Mouse (Mus musculus) lung, postnatal 4 days (tissue): ENCODE results near the gene Cdc25b.
A peak's percentile ranks its signal among the peaks of the same experiment; 100 is the strongest.
"Not testable (repeated sequence)": the region's sequence is repeated elsewhere in the genome, so short reads cannot be mapped to it uniquely, and the experiment has no call there.

Source experiments
- DNase-seq, 2 experiments: peaks; one replicate each; pipeline ENCODE4 v3.0.0; 2021

Gene Cdc25b

GRCm38 (mm10) chr2:131196606-131197316, 10.0 kb downstream of the Cdc25b start:
- peak; percentile 60 to 68 for DNase-seq

- no peak for DNase-seq
Observed at GRCm38 (mm10) chr2:131200710-131201109, 14.0 kb downstream of the Cdc25b start.

- no peak for DNase-seq
Observed at GRCm38 (mm10) chr2:131201262-131201661, 14.5 kb downstream of the Cdc25b start.

GRCm38 (mm10) chr2:131203816-131204409, 17.2 kb downstream of the Cdc25b start:
- no peak for DNase-seq

DNA sequence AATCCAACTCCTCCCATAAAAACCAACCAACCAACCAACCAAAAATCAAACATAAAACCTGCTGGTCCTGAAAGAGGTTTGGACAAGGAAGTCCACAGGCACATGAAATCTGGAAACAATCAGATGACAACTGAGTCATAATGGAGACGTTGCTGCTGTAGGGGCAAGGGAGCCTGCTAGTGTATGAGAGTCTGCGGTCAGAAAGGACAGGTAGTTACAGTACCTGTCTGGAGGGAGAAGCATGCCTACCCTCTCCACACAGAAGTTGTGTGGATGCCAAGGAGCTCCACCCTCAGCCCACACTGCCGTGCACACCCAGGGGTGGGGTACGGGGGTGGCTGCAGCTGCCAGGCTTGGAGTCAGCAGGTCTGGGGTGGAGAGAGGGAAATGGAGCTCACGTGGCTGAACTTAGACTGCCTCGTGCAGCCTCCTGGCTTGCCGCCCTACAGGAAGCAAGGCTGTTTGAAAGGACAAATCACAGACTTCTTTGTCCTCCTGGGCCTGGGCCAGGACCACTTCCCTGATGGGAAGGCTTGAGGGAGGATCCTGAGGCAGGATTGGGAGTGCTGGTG, 17.7 kb downstream of the Cdc25b start:
- peak; percentile 95 to 97 for DNase-seq

DNA sequence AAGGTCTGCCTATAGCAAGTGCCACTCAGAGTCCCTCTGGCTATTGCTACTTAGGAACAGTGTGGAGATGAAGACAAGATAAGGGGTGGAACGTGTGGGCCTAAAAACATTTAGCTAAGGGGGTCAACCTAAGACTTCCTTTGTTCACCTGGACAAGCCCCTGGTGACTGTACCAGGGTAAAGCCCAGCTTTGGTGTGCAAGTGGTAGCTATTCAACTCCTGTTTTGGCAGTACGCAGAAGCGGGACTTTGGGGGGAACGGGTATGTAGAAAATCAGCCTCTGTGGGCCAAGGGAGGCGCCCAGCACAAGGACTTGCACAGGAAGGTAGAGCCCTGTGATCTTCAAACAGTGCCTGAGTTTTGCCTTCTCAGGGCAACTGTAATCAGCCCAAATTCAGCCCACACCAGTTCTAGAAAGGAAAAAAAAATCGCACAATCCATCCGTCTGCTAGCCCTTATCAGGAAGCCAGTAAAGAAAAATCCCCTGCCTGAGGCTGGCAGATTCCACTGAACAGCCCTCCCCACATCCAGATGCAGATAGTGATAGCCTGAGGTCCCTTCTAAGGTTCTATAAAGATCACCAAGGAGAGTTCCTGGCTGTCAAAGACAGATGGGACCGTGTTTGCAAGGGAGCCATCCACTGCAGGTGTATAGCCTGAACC, 18.9 kb downstream of the Cdc25b start:
- DNase-seq = no peak

GRCm38 (mm10) chr2:131206778-131207177, 20.0 kb downstream of the Cdc25b start, which contains the start of gene Ap5s1:
Ap5s1 (plus strand) TSS chr2:131207078.
- no peak for DNase-seq

DNA sequence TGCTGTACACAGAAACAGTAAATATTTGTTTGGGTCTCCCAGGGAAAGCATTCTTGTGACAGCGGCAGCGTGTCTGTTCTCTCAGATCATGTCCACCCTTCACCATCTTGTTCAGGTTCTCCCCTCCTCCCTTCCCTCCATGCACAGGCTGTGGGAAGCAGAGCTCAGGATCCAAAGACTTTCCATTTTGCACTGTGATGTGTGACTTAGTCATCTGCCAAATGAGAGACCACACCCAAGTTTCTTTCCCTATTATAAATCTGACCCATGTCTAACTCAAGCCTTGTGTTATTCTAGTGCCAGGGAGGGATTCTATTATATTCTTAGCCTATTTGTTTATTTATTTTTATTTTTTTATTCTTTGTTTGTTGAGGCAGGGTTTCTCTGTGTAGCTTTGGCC, 21.6 kb downstream of the Cdc25b start:
- DNase-seq = no peak

DNA sequence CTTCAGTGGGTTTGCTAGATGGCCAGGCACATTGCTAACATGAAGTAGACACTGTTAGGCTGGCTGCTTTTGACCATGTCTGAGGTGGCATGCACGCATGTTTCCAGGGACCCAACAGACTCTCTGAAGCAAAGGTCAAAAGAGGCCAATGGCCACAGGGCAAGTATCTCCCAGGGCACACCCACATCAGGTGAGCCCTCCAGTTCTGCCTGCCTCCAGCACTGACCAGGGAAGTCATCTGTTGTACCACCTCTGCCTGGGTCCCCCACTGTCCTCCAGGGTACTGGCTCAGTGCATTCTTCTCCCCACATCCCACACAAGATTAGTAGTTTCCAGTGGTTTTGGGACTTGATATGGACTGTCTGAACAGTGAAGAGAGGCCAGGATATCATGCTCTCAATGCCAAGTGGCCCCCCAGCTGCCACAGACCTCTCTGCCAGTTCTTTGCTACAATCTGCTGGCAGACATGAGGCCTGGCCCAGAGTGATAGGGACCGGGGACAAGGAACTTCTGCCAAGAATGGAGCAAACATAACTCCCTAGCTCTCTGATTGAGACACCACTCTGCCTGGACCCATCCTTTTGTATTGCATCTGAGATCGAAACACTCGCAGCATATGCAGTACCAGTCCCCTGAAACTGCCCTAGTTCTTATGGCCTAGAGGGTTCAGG, 22.5 kb downstream of the Cdc25b start:
- DNase-seq = peak in 1 of 2 experiments; percentile 51

DNA sequence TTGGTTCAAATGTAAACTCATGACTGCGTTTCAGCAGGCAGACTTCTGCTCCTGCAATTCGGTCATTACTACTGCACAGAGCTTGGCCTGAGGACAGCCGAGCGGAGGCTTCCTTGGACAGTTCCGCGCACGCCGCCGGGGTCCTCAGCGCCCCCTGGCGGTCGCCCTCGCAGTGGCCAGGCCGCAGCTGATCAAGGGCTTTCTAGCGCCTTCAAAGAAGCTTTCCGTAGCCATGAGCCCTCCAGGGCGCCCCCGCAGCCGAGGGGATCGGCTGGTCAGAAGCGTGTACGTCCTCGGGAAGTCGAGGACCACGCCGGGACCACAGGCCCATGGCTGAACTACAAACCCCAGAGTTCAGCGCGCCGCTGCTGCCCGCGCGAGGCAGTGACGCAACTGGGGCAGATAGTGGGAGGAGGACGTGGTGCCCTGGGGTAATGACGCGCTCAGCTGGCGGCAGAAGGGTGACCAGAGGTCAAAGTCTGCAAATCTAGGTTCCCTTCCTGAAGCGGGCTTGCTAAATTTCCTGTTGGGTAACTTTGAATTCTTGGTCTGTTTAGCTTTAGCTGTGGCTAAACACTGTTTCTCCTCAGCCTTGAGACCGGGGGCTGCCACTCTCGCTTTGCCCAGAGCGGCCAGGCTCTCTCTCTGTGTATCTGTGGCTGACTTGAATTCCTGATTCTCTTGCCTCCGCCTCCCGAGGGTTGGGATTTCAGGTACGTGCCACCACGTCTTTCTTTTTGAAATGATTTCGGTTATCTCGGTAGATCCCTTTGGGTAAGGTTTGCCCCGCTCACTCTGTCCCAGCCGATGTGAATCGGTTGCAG, 23.4 kb downstream of the Cdc25b start:
- peak; percentile 97 to 98 for DNase-seq

DNA sequence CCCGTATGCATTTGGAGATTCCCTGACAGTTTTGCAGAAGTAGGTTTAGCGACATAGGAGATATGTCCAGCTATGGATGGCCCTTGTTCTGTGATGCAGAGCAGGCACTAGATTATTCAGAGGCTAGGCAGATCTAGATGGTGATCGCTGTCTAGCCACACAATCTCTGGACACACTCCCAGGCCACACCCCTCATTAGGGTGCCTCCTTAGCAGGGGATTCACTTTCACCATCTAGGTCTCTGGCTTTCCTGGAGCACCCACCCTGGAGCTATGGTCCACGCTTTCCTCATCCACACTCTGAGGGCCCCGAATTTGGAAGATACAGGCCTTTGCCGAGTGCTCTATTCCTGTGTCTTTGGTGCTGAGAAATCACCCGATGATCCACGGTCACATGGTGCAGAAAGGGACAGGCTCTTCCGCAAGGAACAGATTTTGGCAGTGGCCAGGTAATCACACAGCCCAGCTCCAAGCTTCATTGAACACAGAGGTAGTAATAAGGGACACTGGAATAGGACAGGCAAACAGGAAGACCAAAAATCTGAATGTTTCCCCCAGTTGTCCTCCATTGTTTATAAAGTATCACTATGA, 24.4 kb downstream of the Cdc25b start:
- peak in 1 of 2 experiments; percentile 35 for DNase-seq

DNA sequence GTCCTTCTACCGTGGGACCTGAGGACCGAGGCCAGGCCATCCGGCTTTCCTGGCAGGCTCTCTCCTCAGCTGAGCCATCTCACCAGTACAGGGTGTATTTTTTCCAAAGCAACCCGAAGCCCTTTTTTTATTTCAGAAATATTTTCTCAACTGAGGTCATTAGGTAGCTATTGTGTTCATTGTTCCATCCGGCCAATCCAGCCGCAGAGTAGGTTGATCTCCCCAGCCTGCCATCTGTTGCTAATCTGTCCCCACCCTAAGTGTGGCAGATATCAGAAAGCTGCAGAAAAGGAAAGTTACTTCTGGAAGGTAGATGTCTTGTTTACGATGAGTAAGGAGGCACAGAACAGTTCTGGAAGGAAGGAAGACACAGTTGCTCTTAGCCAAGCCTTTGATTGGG, 27.0 kb downstream of the Cdc25b start:
- DNase-seq = no peak

GRCm38 (mm10) chr2:131215941-131216858, 29.5 kb downstream of the Cdc25b start:
- DNase-seq = no peak

DNA sequence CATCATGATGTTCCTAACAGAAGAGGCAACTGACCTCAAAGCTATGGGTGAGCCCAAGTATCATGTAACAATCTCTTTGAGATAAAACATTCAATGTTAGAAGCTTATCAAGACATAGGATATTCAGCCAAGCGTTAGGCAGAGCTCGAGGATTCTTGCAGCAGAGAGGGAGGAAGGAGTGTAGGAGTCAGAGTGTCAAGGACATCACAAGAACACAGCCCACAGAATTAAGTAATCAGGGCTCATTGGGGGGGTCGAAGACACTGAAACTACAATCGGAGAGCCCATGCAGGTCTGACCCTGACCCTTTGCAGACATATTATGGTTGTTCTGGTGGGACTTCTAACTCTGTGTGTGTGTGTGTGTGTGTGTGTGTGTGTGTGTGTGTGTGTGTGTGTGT, 33.3 kb downstream of the Cdc25b start:
- no peak for DNase-seq

- DNase-seq = no peak
Observed at GRCm38 (mm10) chr2:131221853-131222515, 35.2 kb downstream of the Cdc25b start.

DNA sequence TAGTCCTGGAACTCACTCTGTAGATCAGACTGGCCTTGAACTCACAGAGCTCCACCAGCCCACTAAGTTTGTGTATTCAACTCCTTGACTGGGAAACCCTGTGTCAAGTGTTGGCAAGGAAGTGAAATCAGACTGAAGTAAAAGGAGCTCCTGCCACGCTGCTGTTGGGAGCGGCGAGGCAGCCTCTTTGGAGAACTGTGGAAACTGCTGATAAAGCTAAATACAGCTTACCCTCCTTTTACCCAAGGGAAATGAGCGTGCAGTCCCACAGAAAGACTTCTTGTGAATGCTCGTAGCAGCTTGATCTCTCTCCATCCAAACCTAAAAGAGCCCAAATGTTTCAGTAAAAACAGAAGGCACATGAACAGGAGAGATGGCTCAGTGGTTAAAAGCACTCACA, 35.8 kb downstream of the Cdc25b start:
- DNase-seq = no peak

GRCm38 (mm10) chr2:131223569-131223968, 36.8 kb downstream of the Cdc25b start:
- no peak for DNase-seq

DNA sequence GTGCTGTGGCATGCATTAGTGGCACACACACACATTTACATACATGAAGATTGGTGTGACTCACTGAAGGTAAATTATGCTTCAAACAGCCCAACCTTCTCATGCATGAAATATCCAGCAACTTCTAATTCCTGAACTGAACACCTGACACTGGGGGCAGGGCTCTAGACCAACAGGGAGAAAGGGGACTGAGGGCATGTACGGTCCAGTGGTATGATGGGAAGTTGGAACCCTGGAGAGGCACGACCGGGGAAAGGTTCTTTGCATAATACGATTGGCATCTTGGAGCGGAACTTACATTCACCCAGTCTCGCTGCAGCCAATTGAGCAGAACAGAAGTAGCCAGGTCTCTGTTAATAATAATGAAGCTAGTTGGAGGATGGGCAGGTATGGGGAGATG, 38.4 kb downstream of the Cdc25b start:
- DNase-seq = no peak

- not testable (repeated sequence) for DNase-seq
Observed at GRCm38 (mm10) chr2:131226669-131227068, 39.9 kb downstream of the Cdc25b start.

- no peak for DNase-seq
Observed at GRCm38 (mm10) chr2:131227243-131227642, 40.5 kb downstream of the Cdc25b start.
